Mouse (Mus musculus) midbrain, embryonic 15.5 days (tissue): ENCODE measurements around the gene Tmcc3. TPM values are rescaled to one million over a fixed set of nuclear protein-coding genes. Genes with fewer than 3 reads are reported as not detected.
A peak's percentile ranks its signal among the peaks of the same experiment; 100 is the strongest.

Source experiments
- ATAC-seq: fragments of 200-750 bp; cut with Nextera tagmentation; replicated peaks from 2 replicates; pipeline ENCODE4 v1.8.0; 2017; ENCODE audit warnings: moderate TSS enrichment
- H3K27ac ChIP-seq: fragments of 300-500 bp; sonication (generic); 2 replicates; pipeline ENCODE4 v1.5.1; 2015; ENCODE audit warnings: mild to moderate bottlenecking, inconsistent platforms
- H3K27me3 ChIP-seq: fragments of 300-500 bp; sonication (generic); replicated peaks from 2 replicates; pipeline ENCODE4 v1.6.1; 2015; ENCODE audit warnings: inconsistent platforms
- H3K36me3 ChIP-seq: fragments of 300-500 bp; sonication (generic); replicated peaks from 2 replicates; pipeline ENCODE4 v1.6.1; 2015; ENCODE audit warnings: inconsistent platforms
- H3K4me1 ChIP-seq: fragments of 300-500 bp; sonication (generic); 2 replicates; pipeline ENCODE4 v1.6.1; 2015; ENCODE audit warnings: inconsistent platforms
- H3K4me2 ChIP-seq: fragments of 300-500 bp; sonication (generic); 2 replicates; pipeline ENCODE4 v1.6.1; 2015; ENCODE audit warnings: inconsistent platforms, mild to moderate bottlenecking, moderate library complexity
- H3K4me3 ChIP-seq: fragments of 300-500 bp; sonication (generic); 2 replicates; pipeline ENCODE4 v1.5.1; 2015; ENCODE audit warnings: mild to moderate bottlenecking, inconsistent platforms
- H3K9ac ChIP-seq: fragments of 300-500 bp; sonication (generic); 2 replicates; pipeline ENCODE4 v1.6.1; 2015; ENCODE audit warnings: mild to moderate bottlenecking, inconsistent platforms
- H3K9me3 ChIP-seq: fragments of 300-500 bp; sonication (generic); 2 replicates; pipeline ENCODE4 v1.6.1; 2016; ENCODE audit warnings: inconsistent platforms
- WGBS: fragments of 180-500 bp; shearing (Covaris S2); methylation state at CpG from one replicate; pipeline ENCODE4 v1.1.7; 2015; ENCODE audit warnings: mixed read lengths; 5-methylcytosine and 5-hydroxymethylcytosine counted together
- polyA plus RNA-seq: library from polyadenylated mRNA; unstranded; fragments of >200 nt; fragmentation: Nextera tagmentation; extraction: Ambion mirVana; gene quantifications from 2 replicates; pipeline ENCODE4 v1.2.1, GENCODE M21; 2015

Tmcc3 gene
- polyA plus RNA-seq, 1 experiment from 2014 or later: 13.7 TPM

GRCm38 (mm10) chr10:94352877-94353853, 41.4 kb downstream of the Tmcc3 start:
- no peak for ATAC-seq
- no peaks in the 10 kb centered on the region for H3K36me3 ChIP-seq
- no peaks in the 10 kb centered on the region for H3K9me3 ChIP-seq
- no peak overlapping the region for H3K27ac ChIP-seq
- no peak overlapping the region for H3K4me2 ChIP-seq
- no peaks in the 10 kb centered on the region for H3K4me1 ChIP-seq
- H3K9ac ChIP-seq: no peak overlapping the region
- 90% methylated on average over 9 of the region's 9 CpGs for WGBS
- H3K27me3 ChIP-seq: no peaks in the 10 kb centered on the region
- no peak overlapping the region for H3K4me3 ChIP-seq

DNA sequence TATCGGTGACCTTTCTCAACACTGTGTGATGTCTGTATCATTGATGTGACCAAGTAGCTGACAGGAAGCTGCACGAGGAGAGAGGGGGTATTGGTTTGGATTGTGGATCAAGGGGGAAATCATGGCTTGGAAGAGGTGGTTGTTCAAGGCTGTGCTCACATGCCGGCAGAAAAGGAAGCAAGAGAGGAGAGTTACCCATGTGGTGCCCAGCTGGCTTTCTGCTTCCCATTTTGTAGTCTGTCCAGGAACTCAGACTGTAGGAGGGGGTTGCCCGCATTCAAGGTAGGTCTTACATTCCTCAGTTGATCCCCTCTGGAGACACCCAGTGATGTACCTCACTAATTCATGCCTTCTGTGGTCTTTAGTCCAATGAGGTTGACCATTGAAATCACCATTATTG, 42.3 kb downstream of the Tmcc3 start:
- ATAC-seq: no peak
- Histone ChIP-seq H3K27ac (no peak overlapping the region), H3K4me3 (no peak overlapping the region), H3K27me3 (no peaks in the 10 kb centered on the region), H3K4me2 (no peak overlapping the region), H3K9ac (no peak overlapping the region), H3K9me3 (no peaks in the 10 kb centered on the region), H3K36me3 (no peaks in the 10 kb centered on the region), H3K4me1 (no peaks in the 10 kb centered on the region)
- 69% methylated on average over 4 of the region's 4 CpGs for WGBS

- H3K9me3 ChIP-seq: no peaks in the 10 kb centered on the region
- no peaks in the 10 kb centered on the region for H3K4me1 ChIP-seq
- no peak overlapping the region for H3K27ac ChIP-seq
- H3K9ac ChIP-seq: no peak overlapping the region
- WGBS: 83% methylated on average over 3 of the region's 3 CpGs
- H3K4me3 ChIP-seq: no peak overlapping the region
- H3K27me3 ChIP-seq: no peaks in the 10 kb centered on the region
- ATAC-seq: no peak
- no peaks in the 10 kb centered on the region for H3K36me3 ChIP-seq
- no peak overlapping the region for H3K4me2 ChIP-seq
Observed at GRCm38 (mm10) chr10:94354427-94354826, 42.7 kb downstream of the Tmcc3 start.

DNA sequence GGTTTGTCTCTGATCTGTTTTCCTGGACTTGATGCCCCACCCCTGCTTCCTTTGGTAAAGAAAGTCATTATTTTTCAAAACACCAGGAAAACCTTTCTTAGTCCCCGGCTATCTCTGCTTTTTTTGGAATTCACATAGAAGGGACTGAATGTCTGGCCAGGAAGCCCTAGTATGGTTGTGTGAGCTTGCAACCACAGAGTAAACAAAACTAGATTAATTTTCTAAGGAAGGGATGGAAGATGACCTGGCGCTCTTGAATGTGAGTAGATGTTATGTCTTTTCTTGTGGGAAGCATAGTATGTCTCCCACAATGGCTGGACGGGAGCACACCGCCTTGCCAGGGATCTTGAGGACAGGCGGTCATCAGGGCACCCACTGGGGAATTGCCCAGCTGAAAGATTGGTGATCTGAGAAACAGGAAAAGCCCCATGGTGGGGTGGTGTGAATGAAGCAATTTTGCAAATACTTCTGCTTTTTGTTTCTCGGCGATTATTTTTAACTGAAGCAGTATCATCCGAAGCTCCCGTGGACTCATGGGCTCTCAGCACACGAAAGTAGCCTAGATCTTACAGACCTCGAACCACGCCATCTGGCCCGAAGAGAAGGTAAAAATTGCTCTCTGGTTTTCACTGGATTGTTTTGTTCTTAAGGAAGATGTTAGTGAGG, 44.9 kb downstream of the Tmcc3 start:
- ATAC-seq: no peak
- H3K36me3 ChIP-seq: no peaks in the 10 kb centered on the region
- WGBS: 85% methylated on average over 13 of the region's 13 CpGs

DNA sequence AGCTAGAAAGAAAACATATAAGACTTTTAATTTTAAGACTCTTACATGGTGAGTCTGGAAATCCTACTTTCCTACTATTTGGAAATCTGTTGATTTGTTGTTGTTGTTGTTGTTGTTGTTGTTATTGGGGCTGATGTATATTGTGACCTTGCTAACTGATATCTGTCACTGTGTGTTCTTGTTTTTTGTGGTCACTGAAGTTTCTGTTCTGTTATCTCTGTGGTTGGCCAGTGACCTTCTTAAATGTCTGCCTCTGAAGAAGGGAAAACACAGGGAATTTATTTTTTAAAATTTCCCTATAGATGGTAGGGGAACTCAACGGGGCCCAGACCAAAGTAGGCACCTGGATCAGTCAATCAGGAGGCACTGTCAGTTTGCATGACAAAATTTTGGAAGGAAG, 48.9 kb downstream of the Tmcc3 start:
- Histone ChIP-seq H3K27me3 (no peaks in the 10 kb centered on the region), H3K4me2 (no peak overlapping the region), H3K36me3 (no peaks in the 10 kb centered on the region), H3K4me1 (no peaks in the 10 kb centered on the region), H3K4me3 (no peak overlapping the region), H3K27ac (no peak overlapping the region), H3K9me3 (0 out of 2 replicates have a peak, but pooled peaks cover 3% of the 10 kb centered on the region), H3K9ac (no peak overlapping the region)
- no peak for ATAC-seq
- 69% methylated on average over 1 of the region's 1 CpGs for WGBS

More for the DNA sequence above, 44.9 kb downstream of the Tmcc3 start:
- H3K4me2 ChIP-seq: no peak overlapping the region
- no peak overlapping the region for H3K4me3 ChIP-seq
- no peak overlapping the region for H3K27ac ChIP-seq
- H3K4me1 ChIP-seq: no peaks in the 10 kb centered on the region
- H3K9me3 ChIP-seq: 0 out of 2 replicates have a peak, but pooled peaks cover under 1% of the 10 kb centered on the region
- no peaks in the 10 kb centered on the region for H3K27me3 ChIP-seq
- no peak overlapping the region for H3K9ac ChIP-seq

DNA sequence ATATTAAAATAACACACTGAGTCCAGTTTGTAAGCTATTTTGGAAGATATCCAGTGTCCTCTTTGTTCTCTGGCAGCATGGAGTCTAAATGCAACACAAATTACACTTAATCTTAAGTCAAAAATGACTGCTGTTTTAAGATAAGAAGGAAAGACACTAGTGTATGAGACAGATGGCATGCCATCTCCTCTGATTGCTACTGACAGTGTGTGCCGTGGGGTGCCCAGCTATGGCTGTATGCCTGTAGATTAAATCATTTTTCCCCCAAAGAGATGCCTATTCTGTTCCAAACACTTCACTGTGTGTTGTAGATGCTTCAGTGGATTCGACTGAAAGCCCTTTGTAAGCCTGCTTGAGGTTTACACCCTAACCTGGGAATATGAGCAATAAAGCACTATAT, 59.5 kb downstream of the Tmcc3 start:
- H3K9ac ChIP-seq: no peak overlapping the region
- H3K4me1 ChIP-seq: 0 out of 2 replicates have a peak, but pooled peaks cover 3% of the 10 kb centered on the region
- ATAC-seq: no peak
- WGBS: 63% methylated on average over 2 of the region's 2 CpGs
- H3K4me2 ChIP-seq: no peak overlapping the region
- no peaks in the 10 kb centered on the region for H3K27me3 ChIP-seq
- H3K27ac ChIP-seq: no peak overlapping the region
- H3K4me3 ChIP-seq: no peak overlapping the region
- no peaks in the 10 kb centered on the region for H3K9me3 ChIP-seq
- H3K36me3 ChIP-seq: no peaks in the 10 kb centered on the region

DNA sequence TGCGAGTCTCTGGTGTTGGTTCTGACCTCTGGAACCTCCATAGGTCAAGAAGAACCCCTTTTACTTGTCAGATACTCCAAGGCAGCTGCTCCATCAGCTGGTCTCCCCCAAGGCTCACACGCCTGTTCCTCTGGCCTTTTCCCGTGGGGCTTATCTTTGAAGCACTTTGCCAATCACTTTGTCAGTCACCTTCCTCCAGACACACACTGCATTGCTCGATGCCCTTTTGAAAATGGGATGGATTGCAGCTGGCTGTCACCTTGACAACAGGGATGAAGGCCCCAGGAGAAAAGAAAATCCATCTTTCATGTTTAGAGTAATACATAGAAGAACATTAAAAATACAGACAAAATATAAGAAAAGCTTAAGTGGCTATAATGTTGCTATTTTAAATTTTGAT, 65.2 kb downstream of the Tmcc3 start:
- Histone ChIP-seq H3K9ac (no peak overlapping the region), H3K27ac (peak overlapping the region; percentile 32; the same call in 1 of the 2 replicates), H3K4me3 (no peak overlapping the region), H3K27me3 (no peaks in the 10 kb centered on the region), H3K9me3 (no peaks in the 10 kb centered on the region), H3K36me3 (no peaks in the 10 kb centered on the region), H3K4me2 (no peak overlapping the region), H3K4me1 (peaks cover 21% of the 10 kb centered on the region)
- WGBS: 38% methylated on average over 4 of the region's 4 CpGs
- ATAC-seq: no peak

GRCm38 (mm10) chr10:94377844-94378243, 66.1 kb downstream of the Tmcc3 start:
- 63% methylated on average over 10 of the region's 10 CpGs for WGBS
- Histone ChIP-seq H3K36me3 (no peaks in the 10 kb centered on the region), H3K9ac (no peak overlapping the region), H3K4me3 (no peak overlapping the region), H3K27ac (peak overlapping the region; percentile 23; the same call in 1 of the 2 replicates), H3K27me3 (no peaks in the 10 kb centered on the region), H3K9me3 (no peaks in the 10 kb centered on the region), H3K4me2 (no peak overlapping the region), H3K4me1 (peaks cover 27% of the 10 kb centered on the region)
- ATAC-seq: peak; percentile 26; the same call in 1 of the 2 replicates

GRCm38 (mm10) chr10:94378383-94378782, 66.6 kb downstream of the Tmcc3 start:
- H3K9me3 ChIP-seq: no peaks in the 10 kb centered on the region
- H3K4me3 ChIP-seq: no peak overlapping the region
- no peaks in the 10 kb centered on the region for H3K27me3 ChIP-seq
- H3K4me1 ChIP-seq: peaks cover 31% of the 10 kb centered on the region
- peak overlapping the region; percentile 27; the same call in 1 of the 2 replicates for H3K27ac ChIP-seq
- no peaks in the 10 kb centered on the region for H3K36me3 ChIP-seq
- WGBS: 60% methylated on average over 13 of the region's 13 CpGs
- H3K4me2 ChIP-seq: peak overlapping the region; percentile 14; the same call in 1 of the 2 replicates
- peak; percentile 83 for ATAC-seq
- H3K9ac ChIP-seq: no peak overlapping the region

GRCm38 (mm10) chr10:94380082-94380481, 68.3 kb downstream of the Tmcc3 start:
- Histone ChIP-seq H3K9me3 (no peaks in the 10 kb centered on the region), H3K4me1 (peaks cover 31% of the 10 kb centered on the region), H3K27me3 (no peaks in the 10 kb centered on the region), H3K36me3 (no peaks in the 10 kb centered on the region), H3K9ac (no peak overlapping the region), H3K4me3 (no peak overlapping the region), H3K27ac (no peak overlapping the region), H3K4me2 (no peak overlapping the region)
- WGBS: 93% methylated on average over 2 of the region's 2 CpGs
- ATAC-seq: no peak

DNA sequence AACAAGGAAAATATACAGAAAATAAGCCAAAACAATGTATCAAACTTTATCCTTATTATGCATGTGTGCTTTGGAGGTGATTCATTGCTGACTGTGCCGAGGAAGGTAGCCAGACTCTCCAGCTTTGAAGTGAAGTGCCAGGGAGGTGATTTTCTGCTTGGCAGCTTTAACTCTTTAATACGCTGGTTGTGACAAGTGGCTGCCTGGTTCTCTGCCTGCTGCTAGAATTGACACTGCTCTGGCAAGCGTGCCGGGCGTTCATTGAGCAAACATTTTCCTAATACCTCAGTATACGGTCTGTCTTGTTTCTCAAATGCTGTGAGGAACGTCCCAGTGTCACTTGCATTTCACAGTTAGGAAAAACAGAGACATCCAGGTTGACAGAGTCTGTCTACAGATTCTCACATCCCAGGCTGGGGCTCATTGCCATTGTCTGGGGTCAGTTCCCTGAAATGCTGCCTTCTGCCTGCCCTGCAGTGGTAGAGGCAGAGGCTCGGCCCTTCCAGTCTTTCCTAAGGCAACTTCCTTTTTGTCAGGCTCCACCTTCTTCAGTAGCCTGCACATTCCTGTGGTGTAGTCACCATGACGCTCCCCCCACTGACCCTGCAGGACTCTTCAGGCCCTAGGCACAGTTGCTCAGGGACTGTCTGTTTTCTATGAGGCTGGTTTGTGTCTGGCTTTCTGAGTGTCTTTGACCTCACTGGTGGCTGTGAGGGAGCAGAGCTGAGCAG, 69.1 kb downstream of the Tmcc3 start:
- H3K4me1 ChIP-seq: peaks cover 31% of the 10 kb centered on the region
- no peak overlapping the region for H3K4me2 ChIP-seq
- no peaks in the 10 kb centered on the region for H3K27me3 ChIP-seq
- H3K9ac ChIP-seq: no peak overlapping the region
- WGBS: 34% methylated on average over 9 of the region's 9 CpGs
- 0 out of 2 replicates have a peak, but pooled peaks cover 5% of the 10 kb centered on the region for H3K9me3 ChIP-seq
- no peak for ATAC-seq
- no peak overlapping the region for H3K27ac ChIP-seq
- no peak overlapping the region for H3K4me3 ChIP-seq
- H3K36me3 ChIP-seq: no peaks in the 10 kb centered on the region

DNA sequence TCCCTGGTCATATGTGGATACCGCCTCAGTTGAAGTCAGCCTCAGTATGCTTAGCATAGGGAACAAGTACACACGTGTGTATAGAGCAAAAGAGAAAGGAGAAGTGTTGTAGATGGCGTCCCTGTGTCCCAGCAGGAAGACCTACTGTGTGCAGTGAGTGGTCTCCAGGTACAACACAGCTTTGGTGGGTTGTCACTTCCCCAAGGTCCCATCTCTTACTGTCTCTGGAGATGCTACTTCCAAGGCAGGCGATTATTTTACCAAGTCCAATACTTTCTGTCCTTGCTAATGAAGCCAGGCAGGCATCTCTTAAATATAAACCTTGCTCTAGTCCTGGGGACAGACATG, 69.6 kb downstream of the Tmcc3 start:
- 77% methylated on average over 4 of the region's 4 CpGs for WGBS
- Histone ChIP-seq H3K9ac (no peak overlapping the region), H3K9me3 (0 out of 2 replicates have a peak, but pooled peaks cover 11% of the 10 kb centered on the region), H3K27me3 (no peaks in the 10 kb centered on the region), H3K4me1 (peaks cover 31% of the 10 kb centered on the region), H3K36me3 (no peaks in the 10 kb centered on the region), H3K4me3 (no peak overlapping the region), H3K27ac (no peak overlapping the region), H3K4me2 (no peak overlapping the region)
- no peak for ATAC-seq
